Mouse (Mus musculus) limb, embryonic 15.5 days (tissue): Measurements from ENCODE around the gene Krba1. TPM values are rescaled to one million over a fixed set of nuclear protein-coding genes. Genes with fewer than 3 reads are reported as not detected.

Experiments used
- ATAC-seq: fragments of 200-750 bp; cut with Nextera tagmentation; 2 replicates; pipeline ENCODE4 v1.8.0; 2017; ENCODE audit warnings: low read depth, moderate TSS enrichment; ENCODE audit not compliant: insufficient number of reproducible peaks, low FRiP score, low TSS enrichment
- H3K27ac ChIP-seq: fragments of 300-500 bp; sonication (generic); 2 replicates; pipeline ENCODE4 v1.5.1; 2015; ENCODE audit warnings: moderate library complexity, mild to moderate bottlenecking, inconsistent platforms
- H3K27me3 ChIP-seq: fragments of 300-500 bp; sonication (generic); 2 replicates; pipeline ENCODE4 v1.6.1; 2015; ENCODE audit warnings: inconsistent platforms
- H3K36me3 ChIP-seq: fragments of 300-500 bp; sonication (generic); 2 replicates; pipeline ENCODE4 v1.6.1; 2015; ENCODE audit warnings: inconsistent platforms
- H3K4me1 ChIP-seq: fragments of 300-500 bp; sonication (generic); 2 replicates; pipeline ENCODE4 v1.6.1; 2015; ENCODE audit warnings: inconsistent platforms
- H3K4me2 ChIP-seq: fragments of 300-500 bp; sonication (generic); 2 replicates; pipeline ENCODE4 v1.6.1; 2015; ENCODE audit warnings: mild to moderate bottlenecking, inconsistent platforms
- H3K4me3 ChIP-seq: fragments of 300-500 bp; sonication (generic); 2 replicates; pipeline ENCODE4 v1.5.1; 2015; ENCODE audit warnings: mild to moderate bottlenecking, inconsistent platforms
- H3K9ac ChIP-seq: fragments of 300-500 bp; sonication (generic); 2 replicates; pipeline ENCODE4 v1.6.1; 2015; ENCODE audit warnings: inconsistent platforms
- H3K9me3 ChIP-seq: fragments of 300-500 bp; sonication (generic); 2 replicates; pipeline ENCODE4 v1.6.1; 2016; ENCODE audit warnings: inconsistent platforms
- WGBS: fragments of 180-500 bp; shearing (Covaris S2); methylation state at CpG from one replicate; pipeline ENCODE4 v1.1.7; 2015; 5-methylcytosine and 5-hydroxymethylcytosine counted together
- polyA plus RNA-seq: library from polyadenylated mRNA; unstranded; fragments of >200 nt; fragmentation: Nextera tagmentation; extraction: Ambion mirVana; gene quantifications from 2 replicates; pipeline ENCODE4 v1.2.1, GENCODE M21; 2015

Krba1 gene
- polyA plus RNA-seq, 1 experiment from 2014 or later: 20.8 TPM

DNA sequence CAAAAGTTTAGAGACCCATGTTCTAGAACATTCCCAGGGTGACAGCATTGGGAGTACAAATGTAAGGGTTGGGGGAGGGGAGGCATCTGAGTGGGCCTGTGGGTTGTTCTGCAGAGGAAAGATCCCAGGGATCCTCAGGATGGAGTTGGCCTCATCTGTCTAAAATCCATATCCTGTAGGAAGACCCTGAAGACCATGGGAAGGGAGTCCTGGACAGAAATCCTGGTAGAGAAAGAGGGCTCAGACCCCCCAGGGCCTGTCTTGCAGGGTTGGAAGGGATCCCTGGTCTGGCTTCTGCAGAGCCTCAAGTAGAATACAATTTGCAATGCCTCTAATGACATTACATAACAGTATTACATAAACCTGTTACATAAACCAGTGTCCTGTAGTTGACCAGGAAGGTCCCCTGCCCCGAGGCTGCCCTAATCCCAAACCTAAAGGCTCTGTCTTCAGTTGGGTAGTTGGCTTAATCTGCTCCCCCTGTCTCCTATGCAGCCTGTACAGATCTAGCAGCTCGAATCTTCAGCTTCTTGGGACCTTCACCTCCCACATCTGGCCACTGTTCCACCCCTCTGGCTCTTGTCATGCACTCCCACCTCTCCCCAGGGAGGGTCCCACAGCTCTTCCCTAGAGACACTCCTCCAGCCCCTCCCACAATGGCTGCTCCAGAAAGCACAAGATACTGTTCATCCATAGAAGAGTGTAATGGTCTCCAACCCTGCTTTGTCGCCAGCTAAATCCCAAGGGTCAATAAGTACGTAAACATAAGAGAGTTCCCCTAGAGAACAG is 33.6 kb downstream of the Krba1 start:
- no peak overlapping the region for H3K9ac ChIP-seq
- 72% methylated on average over 4 of the region's 4 CpGs for WGBS
- no peaks in the 10 kb centered on the region for H3K9me3 ChIP-seq
- no peak overlapping the region for H3K4me2 ChIP-seq
- H3K4me3 ChIP-seq: no peak overlapping the region
- H3K27me3 ChIP-seq: no peaks in the 10 kb centered on the region
- H3K4me1 ChIP-seq: no peaks in the 10 kb centered on the region
- no peak overlapping the region for H3K27ac ChIP-seq
- H3K36me3 ChIP-seq: no peaks in the 10 kb centered on the region
- ATAC-seq: no peak

DNA sequence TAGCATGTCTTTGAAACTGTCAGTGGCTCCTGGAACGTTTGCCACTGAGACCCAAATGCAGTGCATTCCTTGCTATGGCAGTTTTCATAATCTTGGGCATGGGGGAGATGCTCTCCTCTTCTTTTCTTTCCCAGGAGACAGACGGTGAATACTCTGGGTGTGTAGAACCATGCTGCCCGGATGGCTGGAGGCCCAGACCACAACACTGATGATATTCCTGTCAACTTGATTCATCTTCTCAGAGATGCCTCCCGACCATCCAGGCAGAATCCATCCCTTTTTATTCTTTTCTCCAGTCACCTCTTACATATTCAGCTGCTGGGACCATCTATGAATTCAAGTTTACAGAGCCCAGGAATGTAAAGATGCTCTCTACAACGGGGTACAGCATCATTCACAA is 35.4 kb downstream of the Krba1 start:
- ATAC-seq: no peak
- 78% methylated on average over 5 of the region's 5 CpGs for WGBS
- Histone ChIP-seq H3K27ac (no peak overlapping the region), H3K36me3 (no peaks in the 10 kb centered on the region), H3K4me1 (peaks cover 14% of the 10 kb centered on the region), H3K4me3 (no peak overlapping the region), H3K9ac (no peak overlapping the region), H3K9me3 (no peaks in the 10 kb centered on the region), H3K27me3 (no peaks in the 10 kb centered on the region), H3K4me2 (no peak overlapping the region)

DNA sequence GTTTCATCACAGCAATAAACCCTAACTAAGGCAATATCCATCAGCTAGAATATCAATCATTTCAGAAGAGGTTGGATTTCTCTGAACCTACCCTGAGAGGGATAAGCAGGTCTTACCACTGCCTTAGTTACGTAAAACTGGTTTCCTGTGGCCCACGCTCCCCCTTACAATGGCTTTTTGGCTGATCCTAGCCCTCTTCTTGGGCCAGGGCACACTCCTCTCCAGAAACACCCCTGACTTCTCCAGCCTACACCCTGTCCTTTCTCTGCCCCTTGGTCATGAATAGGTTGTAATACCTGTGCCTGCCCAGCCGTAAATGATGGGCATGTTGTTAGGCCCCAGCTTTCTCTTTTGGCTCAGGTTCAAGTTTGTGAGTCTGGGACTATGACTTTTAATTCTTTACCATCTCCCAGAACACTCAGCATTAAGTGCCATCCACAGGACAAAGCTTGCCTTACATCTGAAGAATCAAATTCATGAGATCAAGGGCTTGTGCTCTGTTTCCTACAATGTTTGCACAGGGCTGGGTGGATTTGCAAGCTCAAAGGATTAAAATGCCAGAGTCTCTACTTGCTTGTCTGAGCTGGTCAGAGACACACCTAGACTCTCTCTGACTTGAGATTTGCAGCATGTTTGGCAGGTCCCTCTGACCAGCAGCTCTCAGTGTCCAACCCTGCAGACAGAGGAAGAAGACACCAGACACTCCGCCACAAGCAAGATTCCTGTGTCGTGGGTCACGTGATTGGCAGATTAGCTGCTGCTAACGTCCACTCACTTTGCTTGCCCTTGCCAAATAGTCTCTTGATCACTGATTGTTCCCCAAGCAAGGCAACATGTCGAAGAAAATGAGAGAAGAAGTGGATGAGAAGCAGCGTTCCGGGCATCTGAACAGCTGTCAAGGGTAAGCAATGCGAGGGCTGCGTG is 37.8 kb downstream of the Krba1 start:
- Histone ChIP-seq H3K4me1 (peaks cover 30% of the 10 kb centered on the region), H3K27ac (peak overlapping the region; percentile 22), H3K4me3 (no peak overlapping the region), H3K36me3 (peaks cover 14% of the 10 kb centered on the region), H3K4me2 (no peak overlapping the region), H3K9me3 (no peaks in the 10 kb centered on the region), H3K27me3 (no peaks in the 10 kb centered on the region), H3K9ac (no peak overlapping the region)
- no peak for ATAC-seq
- WGBS: 54% methylated on average over 12 of the region's 12 CpGs

DNA sequence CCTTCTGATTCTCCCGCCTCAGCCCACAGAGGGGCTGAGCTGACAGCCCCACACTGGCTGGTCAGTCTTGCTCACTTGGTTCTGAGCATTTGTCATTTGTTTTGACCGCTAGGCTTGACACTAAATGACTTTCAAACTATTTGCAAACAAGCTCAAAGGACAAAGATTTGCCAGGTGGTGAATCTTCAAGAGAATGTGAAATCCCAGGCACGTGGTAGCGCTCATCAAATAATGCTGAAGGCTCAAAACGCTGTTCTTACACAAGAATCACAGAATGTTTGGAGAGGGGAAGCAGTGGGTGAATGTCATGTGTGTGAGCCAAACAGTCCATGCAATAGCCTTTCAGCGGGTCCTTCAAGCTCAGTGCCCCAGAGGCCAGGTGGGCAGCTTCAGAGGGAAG is 39.3 kb downstream of the Krba1 start:
- no peak overlapping the region for H3K27ac ChIP-seq
- 49% methylated on average over 6 of the region's 6 CpGs for WGBS
- no peak for ATAC-seq
- no peak overlapping the region for H3K4me2 ChIP-seq
- H3K9ac ChIP-seq: no peak overlapping the region
- H3K27me3 ChIP-seq: peaks cover 13% of the 10 kb centered on the region
- no peak overlapping the region for H3K4me3 ChIP-seq
- H3K4me1 ChIP-seq: peaks cover 42% of the 10 kb centered on the region
- no peaks in the 10 kb centered on the region for H3K9me3 ChIP-seq
- H3K36me3 ChIP-seq: peaks cover 28% of the 10 kb centered on the region

DNA sequence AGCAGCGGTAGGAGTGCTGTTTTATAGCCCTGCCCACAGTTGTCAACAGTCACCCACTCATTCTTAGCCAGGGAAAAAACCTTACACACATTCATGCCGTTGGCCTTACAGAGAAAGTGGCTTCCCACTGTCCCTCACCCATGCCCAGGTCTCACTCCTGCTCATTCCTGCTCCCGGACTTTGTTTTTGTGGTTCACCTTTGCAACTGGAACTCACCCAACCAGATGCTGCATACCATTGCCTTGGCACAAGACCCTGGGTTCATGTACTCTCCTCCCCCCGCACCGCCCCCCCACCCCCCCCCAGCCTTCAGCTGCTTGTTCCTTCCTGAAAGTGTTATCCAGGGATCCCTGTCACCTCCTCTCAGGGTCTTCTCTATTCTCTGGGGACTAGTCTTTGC is 39.7 kb downstream of the Krba1 start:
- no peak overlapping the region for H3K9ac ChIP-seq
- no peak overlapping the region for H3K4me3 ChIP-seq
- no peak overlapping the region for H3K4me2 ChIP-seq
- H3K4me1 ChIP-seq: peaks cover 45% of the 10 kb centered on the region
- ATAC-seq: no peak
- H3K27ac ChIP-seq: no peak overlapping the region
- H3K9me3 ChIP-seq: no peaks in the 10 kb centered on the region
- peaks cover 29% of the 10 kb centered on the region for H3K36me3 ChIP-seq
- peaks cover 16% of the 10 kb centered on the region for H3K27me3 ChIP-seq
- WGBS: 44% methylated on average over 5 of the region's 5 CpGs

DNA sequence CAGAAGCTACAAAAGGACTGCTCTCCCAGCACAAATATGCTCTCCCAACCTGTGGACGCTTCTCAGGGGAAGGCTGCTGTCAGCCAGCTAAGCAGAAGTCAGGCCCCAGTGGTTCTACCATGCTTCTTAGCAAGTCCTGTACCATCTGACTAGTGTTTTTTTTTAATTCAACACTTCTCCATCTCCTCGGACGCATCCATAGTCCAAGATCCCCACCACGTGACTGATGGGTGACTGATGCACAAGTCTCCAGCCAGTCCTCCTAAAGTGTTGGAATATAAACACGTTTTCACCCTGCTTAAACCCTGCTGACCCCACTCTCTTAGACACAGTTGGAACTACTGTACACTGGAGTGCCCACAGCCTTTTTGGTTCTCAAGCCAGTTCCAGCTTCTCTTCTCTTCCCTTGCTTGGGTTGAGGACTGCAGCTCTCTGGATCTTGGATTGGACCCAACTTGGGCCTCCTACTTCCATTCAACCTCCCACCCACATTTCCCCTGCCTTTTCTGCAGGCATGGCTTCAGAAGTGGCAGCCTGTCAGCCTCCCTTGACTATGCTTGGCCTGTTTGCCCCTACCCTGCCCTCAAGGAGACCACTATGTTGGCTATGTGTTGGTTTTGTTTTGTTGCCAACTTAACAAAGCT is 40.4 kb downstream of the Krba1 start:
- Histone ChIP-seq H3K4me2 (no peak overlapping the region), H3K27ac (no peak overlapping the region), H3K4me1 (peaks cover 50% of the 10 kb centered on the region), H3K27me3 (peaks cover 18% of the 10 kb centered on the region), H3K9me3 (no peaks in the 10 kb centered on the region), H3K4me3 (no peak overlapping the region), H3K9ac (no peak overlapping the region), H3K36me3 (peaks cover 29% of the 10 kb centered on the region)
- 75% methylated on average over 5 of the region's 5 CpGs for WGBS
- no peak for ATAC-seq

DNA sequence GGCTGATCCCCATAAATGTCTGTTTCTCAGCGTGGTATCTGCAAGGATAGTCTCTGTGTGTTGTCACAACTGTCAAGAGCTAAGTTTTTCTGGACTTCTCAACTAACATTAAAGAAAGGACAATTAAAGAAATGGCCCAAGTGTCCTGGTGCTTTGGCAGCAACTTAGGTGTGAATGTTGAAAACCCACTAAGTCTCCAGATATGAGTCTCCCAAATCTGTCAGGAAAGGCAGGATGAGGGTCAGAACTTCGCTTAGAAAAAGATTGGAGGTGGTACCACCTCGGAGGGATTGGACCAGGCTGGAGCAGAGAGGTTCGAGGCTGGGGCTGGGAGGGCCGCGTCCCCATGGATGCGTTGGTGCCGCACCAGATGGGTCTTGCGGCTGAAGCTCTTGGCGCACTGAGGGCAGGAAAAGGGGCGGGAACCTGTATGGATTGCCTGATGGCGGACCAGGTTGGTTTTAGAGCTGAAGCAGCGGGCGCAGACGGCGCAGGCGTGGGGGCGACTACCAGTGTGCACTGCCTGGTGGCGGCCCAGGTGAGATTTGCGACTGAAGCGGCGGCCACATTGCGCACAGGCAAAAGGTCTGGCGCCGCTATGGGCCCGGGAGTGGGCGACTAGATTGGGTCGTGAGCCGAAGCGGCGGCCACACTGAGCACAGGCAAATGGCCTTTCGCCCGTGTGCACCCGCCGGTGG is 42.4 kb downstream of the Krba1 start:
- Histone ChIP-seq H3K9ac (no peak overlapping the region), H3K27ac (no peak overlapping the region), H3K4me1 (peaks cover 57% of the 10 kb centered on the region), H3K36me3 (peaks cover 46% of the 10 kb centered on the region), H3K9me3 (no peaks in the 10 kb centered on the region), H3K4me3 (no peak overlapping the region), H3K4me2 (no peak overlapping the region), H3K27me3 (peaks cover 18% of the 10 kb centered on the region)
- ATAC-seq: no peak
- WGBS: 65% methylated on average over 33 of the region's 35 CpGs

DNA sequence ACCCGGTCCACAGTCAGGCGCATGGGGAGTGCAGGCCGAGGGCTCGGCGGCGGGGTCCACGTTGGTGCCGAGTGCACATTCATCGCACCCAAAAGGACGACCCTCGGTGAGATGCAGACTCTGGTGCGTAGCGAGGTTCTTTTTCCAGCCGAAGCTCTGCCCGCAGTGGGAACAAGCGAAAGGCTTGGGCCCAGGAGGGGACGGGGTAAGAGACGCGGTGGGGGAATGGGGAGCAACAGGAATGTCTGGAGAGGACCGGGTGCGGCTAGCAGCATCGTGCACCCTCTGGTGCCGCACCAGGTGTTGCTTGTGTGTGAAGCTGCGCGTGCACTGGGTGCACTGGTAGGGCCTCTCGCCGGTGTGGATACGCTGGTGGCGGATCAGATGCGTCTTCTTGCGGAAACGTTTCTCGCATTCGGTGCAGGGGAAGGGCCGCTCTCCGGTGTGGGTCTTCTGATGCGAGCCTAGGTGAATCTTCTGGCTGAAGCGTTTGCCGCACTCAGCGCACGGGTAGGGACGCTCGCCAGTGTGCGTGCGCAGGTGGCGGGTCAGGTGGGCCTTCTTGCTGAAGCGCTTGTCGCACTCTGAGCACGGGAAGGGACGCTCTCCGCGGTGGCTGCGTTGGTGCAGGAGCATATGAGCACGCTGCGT is 43.2 kb downstream of the Krba1 start:
- Histone ChIP-seq H3K9ac (no peak overlapping the region), H3K4me3 (no peak overlapping the region), H3K27ac (no peak overlapping the region), H3K27me3 (peaks cover 18% of the 10 kb centered on the region), H3K9me3 (no peaks in the 10 kb centered on the region), H3K4me2 (no peak overlapping the region), H3K4me1 (peaks cover 62% of the 10 kb centered on the region), H3K36me3 (peaks cover 46% of the 10 kb centered on the region)
- WGBS: 44% methylated on average over 55 of the region's 55 CpGs
- ATAC-seq: no peak

DNA sequence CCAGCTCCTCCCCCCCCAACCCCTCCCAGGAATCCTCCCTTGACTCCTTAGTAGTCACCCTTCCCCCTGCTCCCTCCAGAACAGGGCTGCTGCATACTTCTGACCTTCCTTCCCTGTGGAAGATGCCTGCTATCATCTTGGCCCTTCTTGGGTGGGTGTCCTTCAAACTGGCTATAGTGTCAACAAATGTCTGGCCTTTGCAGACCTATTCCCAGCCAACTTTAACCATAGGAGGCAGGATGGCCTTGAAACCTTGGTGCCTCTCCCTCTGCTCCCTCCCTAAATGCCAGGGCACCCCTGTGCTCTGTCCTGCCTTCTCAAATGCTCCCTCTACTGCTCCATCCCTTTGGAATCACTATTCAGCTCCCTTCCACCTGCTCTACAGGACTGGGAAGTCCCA is 44.3 kb downstream of the Krba1 start:
- Histone ChIP-seq H3K9me3 (no peaks in the 10 kb centered on the region), H3K9ac (no peak overlapping the region), H3K27ac (no peak overlapping the region), H3K36me3 (peaks cover 46% of the 10 kb centered on the region), H3K4me2 (no peak overlapping the region), H3K4me3 (no peak overlapping the region), H3K27me3 (peaks cover 18% of the 10 kb centered on the region), H3K4me1 (peaks cover 62% of the 10 kb centered on the region)
- no peak for ATAC-seq

DNA sequence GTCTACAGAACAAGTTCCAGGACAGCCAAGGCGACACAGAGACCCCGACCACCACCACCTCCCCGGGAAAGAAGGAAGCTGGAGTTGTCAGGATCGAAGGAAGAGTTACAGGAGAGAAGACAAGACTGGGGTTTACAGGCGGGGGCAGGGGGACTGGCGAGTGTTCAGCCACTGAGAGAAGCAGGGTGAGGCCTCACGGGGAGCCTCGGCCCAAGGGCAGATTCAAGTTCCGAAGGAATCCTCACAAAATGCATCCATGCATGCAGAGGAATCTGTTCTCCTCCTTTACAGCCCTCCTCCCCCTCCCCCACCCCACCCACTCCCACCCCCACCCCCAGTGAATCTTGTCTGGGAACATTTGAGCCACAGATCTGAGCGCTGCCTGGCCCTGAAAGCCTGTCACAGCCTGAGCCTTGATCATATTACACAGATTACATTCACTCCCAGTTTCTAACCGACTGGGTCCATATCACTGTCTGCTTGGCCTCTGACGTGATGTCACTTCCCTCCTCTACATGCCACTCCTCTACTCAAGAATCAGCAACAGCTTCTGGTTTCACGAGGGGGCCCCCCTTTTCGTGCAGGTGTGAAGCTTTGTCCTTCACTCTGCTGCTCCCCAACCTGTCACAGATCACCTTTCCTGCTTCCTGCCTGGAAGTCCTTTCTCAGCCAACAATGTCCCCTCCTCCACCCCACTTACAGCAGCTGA is 45.1 kb downstream of the Krba1 start:
- Histone ChIP-seq H3K4me1 (peaks cover 54% of the 10 kb centered on the region), H3K36me3 (peaks cover 46% of the 10 kb centered on the region), H3K27ac (peak overlapping the region; percentile 6; the same call in 1 of the 2 replicates), H3K4me3 (no peak overlapping the region), H3K9ac (no peak overlapping the region), H3K9me3 (no peaks in the 10 kb centered on the region), H3K4me2 (no peak overlapping the region), H3K27me3 (peaks cover 18% of the 10 kb centered on the region)
- WGBS: 36% methylated on average over 14 of the region's 14 CpGs
- no peak for ATAC-seq
